Mouse (Mus musculus) embryonic facial prominence, embryonic 14.5 days (tissue): ENCODE data around the gene Rxra. TPM values are rescaled to one million over a fixed set of nuclear protein-coding genes. Genes with fewer than 3 reads are reported as not detected.

Experiments
- ATAC-seq: fragments of 200-750 bp; cut with Nextera tagmentation; 2 replicates; pipeline ENCODE4 v1.8.0; 2017; ENCODE audit warnings: low read depth, moderate number of reproducible peaks, moderate TSS enrichment
- DNase-seq: peaks from one replicate; pipeline ENCODE4 v3.0.0-alpha.2; 2015; ENCODE audit warnings: low spot score
- H3K27ac ChIP-seq: fragments of 300-500 bp; sonication (generic); replicated peaks from 2 replicates; pipeline ENCODE4 v1.5.1; 2014; ENCODE audit warnings: low read depth, mild to moderate bottlenecking, low read length, moderate library complexity
- H3K27me3 ChIP-seq: fragments of 300-500 bp; sonication (generic); replicated peaks from 2 replicates; pipeline ENCODE4 v1.6.1; 2014; ENCODE audit warnings: low read length; ENCODE audit not compliant: control insufficient read depth, insufficient read depth
- H3K36me3 ChIP-seq: fragments of 300-500 bp; sonication (generic); 2 replicates; pipeline ENCODE4 v1.6.1; 2014; ENCODE audit warnings: low read length, mixed read lengths; ENCODE audit not compliant: control insufficient read depth, insufficient read depth
- H3K4me1 ChIP-seq: fragments of 300-500 bp; sonication (generic); 2 replicates; pipeline ENCODE4 v1.6.1; 2014; ENCODE audit warnings: antibody characterized with exemption, low read length; ENCODE audit not compliant: control insufficient read depth, insufficient read depth
- H3K4me2 ChIP-seq: fragments of 300-500 bp; sonication (generic); 2 replicates; pipeline ENCODE4 v1.6.1; 2014; ENCODE audit warnings: low read depth, mild to moderate bottlenecking, low read length, moderate library complexity, mixed read lengths
- H3K4me3 ChIP-seq: fragments of 300-500 bp; sonication (generic); 2 replicates; pipeline ENCODE4 v1.5.1; 2014; ENCODE audit warnings: low read depth, mild to moderate bottlenecking, low read length
- H3K9ac ChIP-seq: fragments of 300-500 bp; sonication (generic); 2 replicates; pipeline ENCODE4 v1.6.1; 2014; ENCODE audit warnings: low read depth, mild to moderate bottlenecking, low read length, moderate library complexity, mixed read lengths
- H3K9me3 ChIP-seq: fragments of 300-500 bp; sonication (generic); 2 replicates; pipeline ENCODE4 v1.6.1; 2016; ENCODE audit warnings: low read length; ENCODE audit not compliant: control insufficient read depth
- WGBS: fragments of 180-500 bp; shearing (Covaris S2); extraction: QIAGEN DNeasy Blood & Tissue Kit; methylation state at CpG from one replicate; pipeline ENCODE4 v1.1.7; 2014; 5-methylcytosine and 5-hydroxymethylcytosine counted together
- polyA plus RNA-seq: library from polyadenylated mRNA; unstranded; fragments of >200 nt; fragmentation: Nextera tagmentation; extraction: Ambion mirVana; gene quantifications from 2 replicates; pipeline ENCODE4 v1.2.1, GENCODE M21; 2014

The Rxra gene
- polyA plus RNA-seq, 1 experiment from 2014 or later, result 11.5 TPM

DNA sequence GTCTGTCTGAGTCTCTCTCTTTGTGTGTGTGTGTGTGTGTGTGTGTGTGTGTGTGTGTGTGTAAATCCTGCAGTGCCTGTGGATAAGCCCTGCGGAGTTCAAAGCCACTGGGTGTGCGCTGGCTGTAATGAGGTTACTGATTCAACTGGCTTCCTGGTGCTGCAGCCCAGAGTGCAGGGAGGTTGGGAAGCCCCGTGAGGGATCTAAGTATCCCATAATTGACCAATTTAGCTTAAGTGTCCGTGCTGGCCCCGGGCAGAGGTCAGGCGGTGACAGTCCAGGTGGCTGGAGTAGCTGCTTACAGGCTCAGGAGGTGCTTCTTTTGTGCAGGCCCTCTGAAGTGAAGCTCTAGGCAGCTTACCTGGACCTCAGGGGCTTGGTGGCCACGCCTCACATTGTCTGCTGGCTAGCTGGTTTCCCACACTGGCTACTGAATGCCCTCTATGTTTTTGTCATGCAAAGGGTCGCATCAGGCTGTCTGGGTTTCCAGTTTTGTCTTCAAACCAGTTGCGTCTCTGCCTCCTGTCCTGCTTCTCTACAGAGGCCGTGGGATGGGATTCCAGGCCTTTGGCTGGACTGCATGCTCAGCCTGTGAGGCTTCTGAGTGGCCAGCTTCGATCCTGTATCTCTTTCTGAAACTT is 7.9 kb downstream of the Rxra start:
- Histone ChIP-seq H3K9me3 (no peaks in the 10 kb centered on the region), H3K4me3 (no peak overlapping the region), H3K36me3 (no peaks in the 10 kb centered on the region), H3K4me1 (peaks cover 67% of the 10 kb centered on the region), H3K27ac (no peak overlapping the region), H3K9ac (0 out of 2 replicates have a peak overlapping the region, but pooled peaks have one; percentile 25), H3K4me2 (no peak overlapping the region), H3K27me3 (no peaks in the 10 kb centered on the region)
- WGBS, result 35% methylated on average over 11 of the region's 11 CpGs
- no peak for ATAC-seq
- no peak for DNase-seq

DNA sequence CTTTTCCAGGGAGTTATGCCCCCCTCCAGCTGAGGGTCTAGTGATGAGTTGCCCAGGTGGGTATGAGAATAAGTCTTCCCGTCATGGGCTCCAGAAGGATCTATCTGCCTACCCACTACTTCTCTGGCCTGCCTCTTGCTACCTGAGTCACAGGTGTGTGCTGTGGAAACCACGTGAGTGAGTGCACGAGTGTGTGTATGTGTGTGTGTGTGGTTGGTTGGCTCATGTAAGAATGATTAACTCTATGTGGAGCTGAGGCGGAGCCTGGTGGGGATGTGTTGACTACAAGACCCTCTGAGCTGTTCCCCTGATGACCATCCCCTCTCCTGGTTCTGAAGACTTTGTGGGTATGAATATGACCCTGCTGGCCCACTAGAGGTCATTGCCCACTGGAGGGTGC is 9.7 kb downstream of the Rxra start:
- WGBS, result 98% methylated on average over 4 of the region's 4 CpGs
- Histone ChIP-seq H3K4me3 (no peak overlapping the region), H3K36me3 (no peaks in the 10 kb centered on the region), H3K27ac (no peak overlapping the region), H3K9ac (no peak overlapping the region), H3K9me3 (no peaks in the 10 kb centered on the region), H3K4me2 (no peak overlapping the region), H3K27me3 (no peaks in the 10 kb centered on the region), H3K4me1 (peaks cover 61% of the 10 kb centered on the region)
- no peak for DNase-seq
- ATAC-seq, result no peak

DNA sequence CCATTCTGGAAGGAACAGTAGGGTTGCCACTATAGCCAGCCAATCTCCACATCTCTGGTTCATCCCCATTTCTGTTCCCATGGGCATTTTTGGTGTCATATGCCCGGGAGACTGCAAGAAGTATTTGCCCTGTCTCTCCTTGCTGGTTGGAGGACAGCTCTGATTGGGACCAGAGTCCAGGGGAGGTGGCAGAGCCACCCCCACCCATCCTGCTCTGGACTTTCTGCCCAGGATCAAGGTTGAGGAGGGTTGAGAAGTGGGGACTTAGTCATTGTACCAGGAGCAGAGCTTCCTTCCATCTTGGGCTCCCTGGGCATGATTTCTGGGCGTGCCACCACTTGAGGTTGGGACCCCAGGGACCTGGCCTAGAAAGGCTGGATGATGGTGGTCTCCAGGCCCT is 10.1 kb downstream of the Rxra start:
- no peak overlapping the region for H3K4me2 ChIP-seq
- H3K27ac ChIP-seq, result no peak overlapping the region
- H3K4me1 ChIP-seq, result peaks cover 58% of the 10 kb centered on the region
- no peak overlapping the region for H3K9ac ChIP-seq
- no peaks in the 10 kb centered on the region for H3K36me3 ChIP-seq
- ATAC-seq (no peak), DNase-seq (no peak)
- 80% methylated on average over 2 of the region's 2 CpGs for WGBS
- H3K4me3 ChIP-seq, result no peak overlapping the region
- no peaks in the 10 kb centered on the region for H3K27me3 ChIP-seq
- no peaks in the 10 kb centered on the region for H3K9me3 ChIP-seq

DNA sequence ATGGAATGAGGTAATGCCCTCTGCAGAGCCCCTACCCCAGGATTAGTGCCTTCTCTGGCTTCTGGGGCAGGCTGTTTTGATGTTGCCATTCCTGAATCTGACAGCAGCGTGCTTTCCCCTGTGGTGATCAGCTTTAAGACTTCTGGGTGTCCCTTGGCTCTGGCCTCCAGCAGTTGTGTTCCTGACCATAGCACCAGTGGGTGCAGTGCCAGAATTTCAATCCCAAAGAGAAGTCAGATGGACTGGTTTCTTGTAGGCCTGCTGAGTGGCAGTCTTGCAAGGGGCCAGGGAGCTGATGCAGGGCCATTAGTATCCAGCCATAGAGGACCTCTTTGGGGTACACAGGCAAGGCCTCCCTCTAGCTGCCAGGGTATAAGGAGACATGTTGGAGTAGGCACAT is 10.8 kb downstream of the Rxra start:
- WGBS, result 54% methylated on average over 1 of the region's 1 CpGs
- no peak for DNase-seq
- Histone ChIP-seq H3K36me3 (no peaks in the 10 kb centered on the region), H3K4me3 (no peak overlapping the region), H3K27ac (no peak overlapping the region), H3K9ac (no peak overlapping the region), H3K4me2 (no peak overlapping the region), H3K27me3 (no peaks in the 10 kb centered on the region), H3K4me1 (peaks cover 56% of the 10 kb centered on the region), H3K9me3 (no peaks in the 10 kb centered on the region)
- no peak for ATAC-seq

DNA sequence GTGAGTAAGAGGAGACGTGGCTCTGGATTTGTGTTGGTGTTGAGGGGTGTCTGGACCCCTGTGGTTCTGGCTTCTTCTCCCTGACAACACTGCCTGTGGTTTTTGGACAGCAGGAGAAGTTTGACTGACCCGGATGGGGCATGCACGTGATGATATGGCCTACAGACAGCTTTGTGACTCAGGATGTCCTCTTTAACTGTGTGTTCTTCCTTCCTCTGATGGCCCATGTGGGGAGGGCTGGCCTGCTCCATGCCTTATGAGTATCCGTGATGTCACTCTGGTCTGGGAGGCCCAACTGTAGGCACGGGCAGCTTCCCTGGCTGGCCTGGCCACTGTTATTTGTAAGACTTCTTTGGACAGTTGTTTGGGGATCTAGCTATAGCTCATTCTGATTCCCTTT is 11.7 kb downstream of the Rxra start:
- no peak for DNase-seq
- Histone ChIP-seq H3K9ac (no peak overlapping the region), H3K9me3 (no peaks in the 10 kb centered on the region), H3K27me3 (no peaks in the 10 kb centered on the region), H3K27ac (no peak overlapping the region), H3K4me2 (no peak overlapping the region), H3K4me3 (no peak overlapping the region), H3K4me1 (peaks cover 57% of the 10 kb centered on the region), H3K36me3 (no peaks in the 10 kb centered on the region)
- no peak for ATAC-seq
- 72% methylated on average over 5 of the region's 5 CpGs for WGBS

DNA sequence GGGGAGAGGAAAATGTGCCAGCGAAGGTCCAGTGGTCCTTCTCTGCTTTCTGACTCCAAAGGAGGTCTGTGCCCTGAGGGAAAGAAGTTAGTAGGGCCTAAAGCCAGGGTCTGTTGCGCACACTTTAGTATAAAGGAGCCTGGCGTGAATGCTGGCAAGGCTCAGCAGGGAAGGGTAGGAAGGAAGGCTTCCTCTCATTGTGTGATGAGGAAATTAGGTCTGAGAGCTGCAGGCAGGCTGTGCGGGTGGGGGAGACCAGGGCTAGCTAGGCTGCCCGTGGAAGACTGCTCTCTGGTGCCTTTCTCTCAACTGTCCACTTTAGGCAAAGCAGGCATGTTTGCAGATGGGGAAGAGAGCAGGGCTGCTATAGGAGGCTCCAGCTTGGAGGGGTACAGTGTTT is 14.5 kb downstream of the Rxra start:
- DNase-seq, result no peak
- no peak; the same call in 1 of the 2 replicates for ATAC-seq

DNA sequence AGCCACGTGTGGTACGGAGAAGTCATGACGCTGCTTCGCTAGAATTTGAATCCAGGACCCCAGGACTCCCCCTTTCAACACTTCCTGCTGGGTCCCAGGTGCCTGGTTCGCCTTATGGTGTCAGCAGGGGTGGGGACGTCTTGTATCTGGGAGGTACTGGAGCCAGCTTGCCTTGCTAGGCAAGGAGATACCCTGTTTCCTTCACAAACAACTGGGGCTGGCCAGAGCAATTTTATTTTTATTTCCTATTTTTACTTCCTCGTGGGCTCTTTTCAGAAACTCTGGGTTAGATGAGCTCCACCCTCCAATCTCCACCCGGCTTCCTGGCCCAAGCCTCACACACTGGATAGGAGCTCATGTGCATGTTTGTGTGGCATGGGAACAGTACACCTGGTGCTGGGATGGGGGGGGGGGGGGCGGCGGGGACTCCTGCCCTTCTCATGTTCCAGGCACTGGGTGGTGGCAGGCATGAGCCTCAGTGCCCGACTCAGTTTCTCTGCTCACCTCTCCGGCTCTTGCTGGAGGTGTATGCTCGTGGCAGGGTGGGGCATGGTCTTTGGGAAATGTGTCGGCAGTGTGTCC is 15.0 kb downstream of the Rxra start:
- no peaks in the 10 kb centered on the region for H3K9me3 ChIP-seq
- no peak overlapping the region for H3K4me2 ChIP-seq
- DNase-seq, result no peak
- H3K9ac ChIP-seq, result no peak overlapping the region
- no peaks in the 10 kb centered on the region for H3K36me3 ChIP-seq
- H3K27ac ChIP-seq, result peak overlapping the region; percentile 54
- H3K4me3 ChIP-seq, result no peak overlapping the region
- WGBS, result 61% methylated on average over 14 of the region's 14 CpGs
- no peak; the same call in 1 of the 2 replicates for ATAC-seq
- no peaks in the 10 kb centered on the region for H3K27me3 ChIP-seq
- H3K4me1 ChIP-seq, result peaks cover 41% of the 10 kb centered on the region

More for the DNA sequence above, 14.5 kb downstream of the Rxra start:
- H3K27me3 ChIP-seq, result no peaks in the 10 kb centered on the region
- H3K27ac ChIP-seq, result peak overlapping the region; percentile 54
- H3K9ac ChIP-seq, result no peak overlapping the region
- peaks cover 41% of the 10 kb centered on the region for H3K4me1 ChIP-seq
- H3K9me3 ChIP-seq, result no peaks in the 10 kb centered on the region
- WGBS, result 30% methylated on average over 5 of the region's 5 CpGs
- no peak overlapping the region for H3K4me3 ChIP-seq
- H3K4me2 ChIP-seq, result no peak overlapping the region
- no peaks in the 10 kb centered on the region for H3K36me3 ChIP-seq

DNA sequence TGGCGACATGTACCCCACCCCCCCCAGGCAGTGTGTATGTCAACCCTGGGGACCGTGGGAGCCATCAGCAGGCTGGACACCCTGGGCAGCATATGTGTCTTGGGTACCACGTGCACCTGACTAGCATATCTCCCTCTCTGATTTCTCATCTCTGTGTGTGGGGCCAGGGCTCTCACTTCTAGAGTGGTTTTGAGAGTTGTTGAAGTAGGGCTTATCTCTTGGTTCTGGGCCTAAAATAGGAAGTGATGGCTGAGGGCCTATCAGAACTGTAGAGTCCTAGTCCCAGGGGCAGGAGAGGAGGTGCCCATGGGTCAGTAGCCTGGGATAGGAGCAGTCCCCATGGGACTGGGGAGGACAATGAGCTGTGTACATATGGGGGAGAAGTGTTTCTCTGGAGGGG is 16.4 kb downstream of the Rxra start:
- Histone ChIP-seq H3K9ac (no peak overlapping the region), H3K9me3 (no peaks in the 10 kb centered on the region), H3K4me3 (no peak overlapping the region), H3K27me3 (no peaks in the 10 kb centered on the region), H3K36me3 (no peaks in the 10 kb centered on the region), H3K4me2 (no peak overlapping the region), H3K27ac (no peak overlapping the region), H3K4me1 (peaks cover 28% of the 10 kb centered on the region)
- no peak for ATAC-seq
- DNase-seq, result no peak
- WGBS, result 89% methylated on average over 3 of the region's 3 CpGs

DNA sequence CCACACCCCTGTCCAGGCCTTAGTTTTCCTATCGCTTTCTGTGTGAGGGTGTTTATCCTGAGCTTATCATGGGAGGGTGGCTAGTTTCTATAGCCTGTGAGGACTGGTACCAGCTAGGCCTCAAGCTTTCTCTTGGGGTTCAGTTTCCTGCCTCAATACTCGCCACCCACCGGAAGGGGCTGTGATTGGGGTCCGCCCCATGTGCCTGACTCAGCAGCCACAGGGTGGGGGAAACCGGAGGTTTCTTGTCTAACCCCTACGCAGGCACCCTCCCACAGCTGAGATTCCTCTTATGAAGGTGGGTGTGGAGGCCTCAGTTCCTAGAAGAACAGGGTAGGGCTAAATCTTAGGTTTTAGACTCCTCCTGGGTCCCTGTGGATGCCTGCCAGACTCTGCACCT is 17.4 kb downstream of the Rxra start:
- H3K27ac ChIP-seq, result no peak overlapping the region
- WGBS, result 88% methylated on average over 6 of the region's 6 CpGs
- no peak overlapping the region for H3K4me3 ChIP-seq
- no peaks in the 10 kb centered on the region for H3K9me3 ChIP-seq
- no peaks in the 10 kb centered on the region for H3K36me3 ChIP-seq
- no peaks in the 10 kb centered on the region for H3K27me3 ChIP-seq
- DNase-seq, result no peak
- H3K9ac ChIP-seq, result no peak overlapping the region
- ATAC-seq, result no peak
- H3K4me1 ChIP-seq, result peaks cover 31% of the 10 kb centered on the region
- H3K4me2 ChIP-seq, result no peak overlapping the region
